Mouse (Mus musculus): ENCODE measurements around the gene Jmjd8.

DNA sequence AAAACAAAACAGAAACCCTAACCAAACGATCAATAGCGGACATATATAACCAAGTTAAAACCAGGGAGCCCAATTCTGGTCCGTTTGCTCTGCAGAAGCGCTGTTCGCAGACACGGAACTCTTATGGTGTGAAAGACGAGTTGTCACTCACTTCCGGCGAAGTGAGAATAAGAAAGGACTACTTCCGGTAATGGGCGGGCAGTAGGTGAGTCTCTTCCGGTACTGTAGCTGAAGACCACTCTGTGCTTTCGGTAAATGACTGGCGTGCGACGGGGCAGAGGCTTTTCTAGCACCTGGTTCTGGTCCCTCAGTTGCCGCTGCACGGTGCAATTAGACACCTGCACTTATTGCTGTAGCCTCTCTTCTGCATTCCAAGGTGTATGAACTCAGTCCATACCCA lies 5.2 kb upstream of the Jmjd8 start, which contains the start of gene Wdr24:
- no peak for TF ChIP-seq CTCF (IDR thresholded peaks at IDR 0.05; ENCODE audit: insufficient read depth, low read length)
- peak; percentile 74; the same call in 1 of the 2 replicates for TF ChIP-seq POLR2A (IDR thresholded peaks at IDR 0.05; ENCODE audit: borderline replicate concordance, extremely low read depth, low read depth, low read length)

Measured in lung, adult 2 months (tissue).